Mouse (Mus musculus) heart, postnatal 0 days (tissue): ENCODE measurements around the gene Olfr635.

Experiments
- CTCF ChIP-seq: IDR thresholded peaks from 2 replicates; pipeline ENCODE4 v1.5.1; 2016; ENCODE audit warnings: antibody characterized with exemption, control low read depth, low read depth
- EP300 ChIP-seq: IDR thresholded peaks from 2 replicates; pipeline ENCODE4 v1.6.1; 2016; ENCODE audit warnings: antibody characterized with exemption, low read depth

GRCm38 (mm10) chr7:104017203-104017602, 46.3 kb downstream of the Olfr635 start, which contains the start of gene Olfr639:
- no peak for TF ChIP-seq CTCF
- TF ChIP-seq EP300 = no peak
